Mouse (Mus musculus): ENCODE measurements at regions not wholly inside any gene's neighbourhood (a gene's known extent, or its start where the extent isn't known, plus 50 kb on each side); places are given as distances from the start of the nearest gene placed in this dataset.

DNA sequence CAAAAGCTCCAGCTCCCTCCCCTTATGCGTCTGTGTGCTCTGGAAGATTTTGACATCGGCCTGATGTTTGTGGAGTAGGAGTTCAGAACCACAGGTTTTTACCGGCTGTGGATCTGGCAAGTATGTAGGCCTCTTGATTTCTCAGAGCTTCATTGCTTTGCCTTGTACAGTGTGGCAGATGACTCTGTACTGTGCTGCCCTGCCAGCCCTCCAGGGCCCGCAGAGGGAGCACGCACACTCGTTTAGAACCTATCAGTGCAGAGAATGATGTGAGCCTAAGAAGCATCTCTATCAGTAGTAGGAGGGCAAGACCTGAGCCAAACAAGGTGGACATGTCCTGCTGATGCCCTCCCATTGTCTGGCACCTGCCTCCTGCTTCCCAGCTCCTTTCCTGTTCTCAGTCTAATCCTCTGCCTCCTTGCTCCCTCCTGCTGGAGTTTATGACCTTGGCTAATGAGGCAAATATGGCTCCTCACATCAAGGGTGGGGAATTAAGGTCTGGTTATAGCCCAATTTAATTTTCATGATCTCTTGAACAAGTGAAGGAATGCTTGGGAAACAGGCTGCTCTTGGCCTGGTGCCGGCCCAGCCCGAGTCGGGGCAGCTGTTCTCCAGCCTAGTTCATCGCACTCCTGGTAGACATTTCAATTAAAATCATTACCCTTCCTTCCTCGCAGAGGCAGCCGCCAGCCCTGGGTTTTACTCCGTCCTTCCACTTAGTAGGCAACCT is 344.5 kb downstream of the Tmem38b start:
- peak in 1 of 2 experiments; percentile 6 for DNase-seq

GRCm38 (mm10) chr4:54184213-54184612 is 358.4 kb downstream of the Tmem38b start:
- DNase-seq = no peak

DNA sequence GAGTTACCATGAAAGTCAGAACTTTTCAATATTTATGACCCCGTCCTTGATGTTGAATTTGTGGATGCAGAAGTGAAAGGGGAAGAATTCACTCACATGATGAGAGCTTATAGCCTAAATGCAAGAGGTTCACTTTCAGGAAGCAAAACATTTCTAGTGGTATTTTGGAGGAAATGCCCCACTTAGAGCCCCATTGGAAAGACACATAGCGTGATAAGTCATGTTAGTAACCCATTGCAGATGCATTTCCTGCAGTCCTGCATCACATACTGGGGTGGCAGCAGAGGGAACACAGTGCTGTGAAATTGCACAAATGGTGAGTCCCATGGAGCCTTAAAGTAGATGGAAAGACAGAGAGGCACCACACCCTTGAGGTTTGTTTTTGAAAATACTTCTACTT is 369.9 kb downstream of the Tmem38b start:
- DNase-seq = no peak

GRCm38 (mm10) chr4:54202440-54202839 is 376.6 kb downstream of the Tmem38b start:
- no peak for DNase-seq

DNA sequence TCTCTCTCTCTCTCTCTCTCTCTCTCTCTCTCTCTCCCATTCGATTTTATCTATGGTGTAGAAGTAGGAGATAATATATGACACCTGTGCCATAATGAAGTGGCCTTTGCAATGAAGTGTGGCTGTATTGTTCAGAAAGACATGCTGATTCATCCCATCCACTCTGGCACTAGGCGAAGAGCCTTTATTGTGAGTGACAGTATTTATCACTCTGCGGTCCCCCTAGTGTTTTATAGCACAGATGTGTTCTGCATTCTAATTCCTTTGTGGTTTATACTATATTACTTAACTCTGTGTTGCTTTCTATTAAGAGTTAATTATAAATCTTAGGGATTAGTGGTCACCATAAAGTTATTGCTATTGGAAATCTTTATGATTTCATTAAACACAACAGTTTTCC is 398.7 kb downstream of the Tmem38b start:
- no peak for DNase-seq

Data from cerebellum, postnatal 10 days (tissue).